Mouse (Mus musculus): Measurements from ENCODE around the gene Bbx.

GRCm38 (mm10) chr16:50477628-50478027 lies 45.4 kb upstream of the Bbx start:
- no peak for TF ChIP-seq CTCF (IDR thresholded peaks at IDR 0.05; ENCODE audit: low read depth, low read length)
- no peak for TF ChIP-seq GATA1 (IDR thresholded peaks at IDR 0.05; ENCODE audit: borderline replicate concordance, low read length)
- TF ChIP-seq TAL1 (conservative IDR thresholded peaks at IDR 0.05; ENCODE audit: low read depth, low read length) = no peak
- TF ChIP-seq POLR2AphosphoS5 (IDR thresholded peaks at IDR 0.05; ENCODE audit: insufficient replicate concordance, low read depth, low read length) = no peak
